Mouse (Mus musculus) hindbrain, embryonic 14.5 days (tissue): ENCODE results near the gene Nell1. TPM values are rescaled to one million over a fixed set of nuclear protein-coding genes. Genes with fewer than 3 reads are reported as not detected.

ENCODE experiments used
- ATAC-seq: fragments of 200-750 bp; cut with Nextera tagmentation; 2 replicates; pipeline ENCODE4 v1.8.0; 2017; ENCODE audit warnings: moderate number of reproducible peaks, mild to moderate bottlenecking, moderate TSS enrichment, moderate library complexity; ENCODE audit not compliant: low FRiP score
- DNase-seq: peaks from one replicate; pipeline ENCODE4 v3.0.0-alpha.2; 2015; ENCODE audit warnings: low spot score
- H3K27ac ChIP-seq: fragments of 300-500 bp; sonication (generic); 2 replicates; pipeline ENCODE4 v1.5.1; 2014; ENCODE audit warnings: mild to moderate bottlenecking, moderate library complexity
- H3K27me3 ChIP-seq: fragments of 300-500 bp; sonication (generic); 2 replicates; pipeline ENCODE4 v1.6.1; 2014; ENCODE audit warnings: mild to moderate bottlenecking, low read length, mixed read lengths; ENCODE audit not compliant: control insufficient read depth, insufficient read depth
- H3K36me3 ChIP-seq: fragments of 300-500 bp; sonication (generic); replicated peaks from 2 replicates; pipeline ENCODE4 v1.6.1; 2014; ENCODE audit not compliant: control insufficient read depth, insufficient read depth
- H3K4me1 ChIP-seq: fragments of 300-500 bp; sonication (generic); replicated peaks from 2 replicates; pipeline ENCODE4 v1.6.1; 2014; ENCODE audit warnings: antibody characterized with exemption, low read length, mixed read lengths; ENCODE audit not compliant: control insufficient read depth, insufficient read depth
- H3K4me2 ChIP-seq: fragments of 300-500 bp; sonication (generic); replicated peaks from 2 replicates; pipeline ENCODE4 v1.6.1; 2014; ENCODE audit warnings: mild to moderate bottlenecking, moderate library complexity
- H3K4me3 ChIP-seq: fragments of 300-500 bp; sonication (generic); replicated peaks from 2 replicates; pipeline ENCODE4 v1.5.1; 2014; ENCODE audit warnings: mild to moderate bottlenecking, low read length
- H3K9ac ChIP-seq: fragments of 300-500 bp; sonication (generic); 2 replicates; pipeline ENCODE4 v1.6.1; 2014
- H3K9me3 ChIP-seq: fragments of 300-500 bp; sonication (generic); 2 replicates; pipeline ENCODE4 v1.6.1; 2016; ENCODE audit warnings: low read length; ENCODE audit not compliant: control insufficient read depth
- WGBS: fragments of 180-500 bp; shearing (Covaris S2); extraction: QIAGEN DNeasy Blood & Tissue Kit; methylation state at CpG from one replicate; pipeline ENCODE4 v1.1.7; 2014; 5-methylcytosine and 5-hydroxymethylcytosine counted together
- polyA plus RNA-seq: library from polyadenylated mRNA; unstranded; fragments of >200 nt; fragmentation: Nextera tagmentation; extraction: Ambion mirVana; gene quantifications from 2 replicates; pipeline ENCODE4 v1.2.1, GENCODE M21; 2014

The Nell1 gene
- polyA plus RNA-seq, 1 experiment from 2014 or later: 36.0 TPM

DNA sequence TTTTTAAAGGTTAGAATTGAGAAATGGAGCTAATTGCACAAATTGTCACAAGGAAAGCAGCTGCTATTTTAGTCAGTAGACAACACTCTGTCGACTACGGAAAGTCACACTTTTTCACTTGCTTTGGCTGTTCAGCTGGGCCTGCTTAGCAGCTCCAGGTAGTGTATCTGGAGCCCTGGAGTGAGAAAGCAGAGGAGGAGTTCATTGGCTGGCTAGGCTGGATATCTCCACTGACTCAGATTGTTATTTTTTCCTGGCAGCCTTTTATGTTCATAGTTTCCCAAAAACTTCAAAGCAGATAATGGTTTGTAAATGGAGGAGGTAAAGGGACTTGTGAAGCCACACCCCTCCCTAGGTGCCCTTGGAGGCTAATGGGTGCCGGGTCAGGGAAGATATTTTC lies 163.0 kb downstream of the Nell1 start:
- H3K4me3 ChIP-seq: no peak overlapping the region
- H3K9ac ChIP-seq: no peak overlapping the region
- no peaks in the 10 kb centered on the region for H3K4me1 ChIP-seq
- ATAC-seq: no peak
- H3K4me2 ChIP-seq: no peak overlapping the region
- no peak for DNase-seq
- 95% methylated on average over 3 of the region's 3 CpGs for WGBS
- no peaks in the 10 kb centered on the region for H3K36me3 ChIP-seq
- no peaks in the 10 kb centered on the region for H3K27me3 ChIP-seq
- H3K9me3 ChIP-seq: no peaks in the 10 kb centered on the region
- no peak overlapping the region for H3K27ac ChIP-seq

DNA sequence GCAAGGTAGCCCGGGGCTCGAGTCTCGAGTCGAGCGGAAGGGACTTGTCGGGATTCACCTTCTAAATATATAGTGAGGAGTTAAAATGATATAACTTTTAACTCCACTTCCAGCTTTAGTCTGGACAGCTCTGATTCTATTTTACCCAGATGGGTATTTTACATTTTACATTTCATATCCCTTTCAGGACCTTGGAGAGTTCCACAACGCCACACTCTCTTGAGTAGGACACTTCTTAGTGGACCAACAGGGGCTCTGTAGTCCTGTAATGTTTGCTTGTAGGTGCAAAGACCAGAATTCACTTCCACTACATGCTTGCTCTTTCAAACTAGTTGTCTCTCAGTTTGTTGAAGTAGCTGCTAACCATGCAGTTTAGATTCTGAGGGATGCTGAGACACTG lies 174.7 kb downstream of the Nell1 start:
- DNase-seq: no peak
- ATAC-seq: no peak
- Histone ChIP-seq H3K4me1 (no peaks in the 10 kb centered on the region), H3K9ac (no peak overlapping the region), H3K9me3 (no peaks in the 10 kb centered on the region), H3K4me3 (no peak overlapping the region), H3K27me3 (no peaks in the 10 kb centered on the region), H3K27ac (no peak overlapping the region), H3K36me3 (no peaks in the 10 kb centered on the region), H3K4me2 (no peak overlapping the region)
- WGBS: 92% methylated on average over 7 of the region's 7 CpGs

DNA sequence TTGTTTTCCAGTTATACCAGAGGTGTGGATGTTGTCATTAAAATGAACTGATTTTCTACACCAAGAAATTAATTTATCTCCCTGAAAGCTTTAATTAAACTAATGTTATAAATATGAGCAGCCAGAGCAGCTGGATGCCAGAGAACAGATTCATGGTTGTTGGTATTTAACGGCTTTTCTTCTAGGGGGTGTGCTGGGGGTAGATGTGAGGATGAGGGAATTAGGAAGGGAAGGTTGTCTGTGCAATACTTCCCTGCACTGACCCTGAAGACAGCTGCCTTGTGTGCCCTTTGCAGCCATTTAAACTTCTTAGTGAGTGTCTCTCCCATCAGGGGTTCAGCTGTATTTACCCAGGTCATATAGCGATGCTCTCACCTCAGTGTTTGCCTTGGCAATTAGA lies 176.2 kb downstream of the Nell1 start:
- Histone ChIP-seq H3K9me3 (no peaks in the 10 kb centered on the region), H3K27me3 (no peaks in the 10 kb centered on the region), H3K36me3 (no peaks in the 10 kb centered on the region), H3K9ac (no peak overlapping the region), H3K4me1 (no peaks in the 10 kb centered on the region), H3K4me3 (no peak overlapping the region), H3K4me2 (no peak overlapping the region), H3K27ac (no peak overlapping the region)
- 58% methylated on average over 2 of the region's 2 CpGs for WGBS
- ATAC-seq (no peak), DNase-seq (no peak)

DNA sequence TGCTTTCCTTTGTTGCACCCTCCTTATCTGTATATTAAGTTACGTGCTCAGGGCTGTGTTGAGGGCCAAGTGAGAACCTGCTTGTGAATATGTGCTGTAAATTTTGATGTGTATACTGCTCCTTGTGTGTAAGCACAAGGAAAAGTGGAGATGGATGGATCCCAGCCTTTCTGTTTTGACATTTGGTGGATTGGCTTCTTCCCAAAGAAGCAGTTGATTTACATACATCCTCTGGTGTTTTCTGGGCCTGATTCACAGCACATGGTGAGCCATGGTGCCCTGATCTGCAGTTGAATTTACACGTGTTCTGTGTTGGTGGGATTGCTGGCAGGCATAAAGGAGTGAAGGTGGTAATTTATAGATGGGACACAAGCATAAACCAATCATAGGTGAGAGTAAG lies 179.0 kb downstream of the Nell1 start:
- Histone ChIP-seq H3K36me3 (no peaks in the 10 kb centered on the region), H3K27ac (no peak overlapping the region), H3K27me3 (no peaks in the 10 kb centered on the region), H3K9me3 (no peaks in the 10 kb centered on the region), H3K4me2 (no peak overlapping the region), H3K4me1 (no peaks in the 10 kb centered on the region), H3K9ac (no peak overlapping the region), H3K4me3 (no peak overlapping the region)
- ATAC-seq (no peak), DNase-seq (no peak)
- 73% methylated on average over 2 of the region's 2 CpGs for WGBS

DNA sequence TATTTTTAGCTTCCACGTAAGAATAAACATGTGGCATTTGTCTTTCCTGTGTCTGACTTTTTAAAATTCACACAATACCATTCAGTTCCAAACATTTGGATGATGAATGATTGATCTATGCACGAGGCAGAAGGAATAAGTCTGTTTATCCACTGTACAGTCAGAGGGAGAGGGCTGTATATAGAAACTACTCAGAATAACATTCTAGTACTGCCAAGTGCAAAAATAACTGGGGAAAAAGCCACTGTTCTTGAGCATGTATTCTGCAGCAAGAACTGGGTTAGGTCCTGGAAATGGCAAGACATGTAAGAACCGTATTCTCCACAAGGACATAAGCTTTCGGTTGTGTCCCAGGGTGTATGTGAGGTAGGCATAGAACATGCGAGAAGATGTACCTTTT lies 187.9 kb downstream of the Nell1 start:
- Histone ChIP-seq H3K27ac (no peak overlapping the region), H3K9ac (no peak overlapping the region), H3K36me3 (no peaks in the 10 kb centered on the region), H3K4me2 (no peak overlapping the region), H3K4me1 (no peaks in the 10 kb centered on the region), H3K4me3 (no peak overlapping the region), H3K9me3 (no peaks in the 10 kb centered on the region), H3K27me3 (no peaks in the 10 kb centered on the region)
- 89% methylated on average over 5 of the region's 5 CpGs for WGBS
- ATAC-seq: no peak
- DNase-seq: no peak

DNA sequence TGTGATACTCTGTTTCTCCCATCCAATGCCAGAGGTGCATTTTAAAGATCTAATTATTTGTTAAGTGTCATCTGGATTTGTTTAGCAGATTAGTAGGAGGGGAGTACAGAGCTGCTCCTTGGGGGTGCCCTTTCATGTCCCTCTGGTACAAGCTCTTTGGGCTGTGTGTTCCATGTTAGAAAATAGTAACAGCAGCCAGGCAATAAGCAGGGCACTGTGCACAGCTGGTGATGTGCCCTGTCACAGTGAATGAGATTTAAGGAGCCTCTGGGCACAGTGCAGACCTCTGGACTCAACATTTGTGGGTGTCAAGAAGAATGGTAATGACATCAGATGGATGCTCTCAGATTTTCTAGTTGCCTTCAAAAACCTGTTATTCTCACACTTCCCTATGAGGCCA lies 194.1 kb downstream of the Nell1 start:
- Histone ChIP-seq H3K36me3 (no peaks in the 10 kb centered on the region), H3K9me3 (no peaks in the 10 kb centered on the region), H3K4me1 (no peaks in the 10 kb centered on the region), H3K4me2 (no peak overlapping the region), H3K27me3 (no peaks in the 10 kb centered on the region), H3K4me3 (no peak overlapping the region), H3K9ac (no peak overlapping the region), H3K27ac (no peak overlapping the region)
- ATAC-seq: no peak
- no peak for DNase-seq

DNA sequence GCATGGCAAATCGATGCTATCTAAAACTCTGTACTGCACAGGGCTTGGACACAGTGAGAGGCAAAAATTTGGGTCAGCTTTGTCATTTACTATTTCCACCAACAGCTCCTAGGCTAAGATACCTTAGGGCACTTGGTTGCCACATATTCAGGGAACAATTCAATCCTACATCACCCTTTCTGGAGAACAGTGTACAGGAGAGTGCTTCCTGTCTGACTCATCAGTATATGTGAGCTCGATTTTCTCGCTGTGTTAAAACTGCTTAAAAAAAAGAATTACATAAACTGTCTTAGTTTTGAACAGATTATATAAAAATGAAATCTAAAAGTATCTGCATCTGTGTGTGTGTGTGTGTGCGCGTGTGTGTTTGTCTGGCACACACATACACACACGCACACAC lies 211.6 kb downstream of the Nell1 start:
- no peak for ATAC-seq

DNA sequence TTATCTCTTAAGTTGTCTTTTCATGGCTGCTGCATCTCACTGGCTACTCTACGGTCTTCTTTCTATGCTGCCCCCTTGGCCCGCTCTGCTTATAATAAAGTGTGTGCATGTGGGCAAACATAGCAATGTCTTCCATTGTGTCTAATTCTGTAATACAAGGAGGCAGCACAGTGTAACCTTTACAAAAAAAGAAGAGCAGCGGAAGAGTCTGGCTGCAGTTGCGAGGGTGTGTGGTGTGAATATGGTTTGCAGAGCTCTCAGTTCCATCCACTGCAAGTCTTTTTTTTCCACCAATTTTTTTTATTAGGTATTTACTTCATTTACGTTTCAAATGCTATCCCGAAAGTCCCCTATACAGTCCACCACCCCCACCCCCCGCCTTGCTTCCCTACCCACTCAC lies 219.3 kb downstream of the Nell1 start:
- Histone ChIP-seq H3K9ac (no peak overlapping the region), H3K4me1 (no peaks in the 10 kb centered on the region), H3K27ac (no peak overlapping the region), H3K36me3 (no peaks in the 10 kb centered on the region), H3K4me2 (no peak overlapping the region), H3K4me3 (no peak overlapping the region), H3K27me3 (no peaks in the 10 kb centered on the region), H3K9me3 (no peaks in the 10 kb centered on the region)
- DNase-seq: no peak
- ATAC-seq: no peak
- WGBS: 92% methylated on average over 7 of the region's 7 CpGs

More for the DNA sequence above, 211.6 kb downstream of the Nell1 start:
- Histone ChIP-seq H3K9ac (no peak overlapping the region), H3K4me1 (no peaks in the 10 kb centered on the region), H3K9me3 (no peaks in the 10 kb centered on the region), H3K4me3 (no peak overlapping the region), H3K4me2 (no peak overlapping the region), H3K36me3 (no peaks in the 10 kb centered on the region), H3K27ac (no peak overlapping the region), H3K27me3 (no peaks in the 10 kb centered on the region)
- DNase-seq: no peak
- 88% methylated on average over 6 of the region's 6 CpGs for WGBS

DNA sequence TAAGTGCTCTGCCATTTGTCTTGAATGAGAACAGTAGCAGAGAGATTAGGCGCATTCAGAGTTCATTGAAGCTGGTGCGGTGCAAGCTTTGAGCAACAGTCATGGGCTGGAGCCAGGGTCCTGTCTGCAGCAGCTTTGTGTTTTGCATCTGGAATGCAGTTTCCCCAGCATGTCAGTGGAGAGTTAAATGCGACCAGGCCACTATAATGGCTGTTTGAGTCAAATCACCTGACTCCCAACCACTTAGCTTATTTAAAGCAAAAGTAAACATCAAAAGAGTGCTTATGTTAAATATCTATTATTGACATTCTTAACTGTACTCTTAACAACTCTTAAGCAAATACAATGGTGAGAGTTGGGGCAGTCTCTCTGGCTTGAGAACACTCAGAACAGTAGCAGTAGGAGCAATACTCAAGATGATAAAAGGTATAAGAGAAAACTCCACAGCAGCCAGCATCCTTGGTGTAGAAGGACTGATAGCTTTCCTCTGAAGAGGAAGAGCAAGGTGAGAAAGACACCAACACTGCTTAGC lies 220.5 kb downstream of the Nell1 start:
- WGBS: 69% methylated on average over 3 of the region's 3 CpGs

DNA sequence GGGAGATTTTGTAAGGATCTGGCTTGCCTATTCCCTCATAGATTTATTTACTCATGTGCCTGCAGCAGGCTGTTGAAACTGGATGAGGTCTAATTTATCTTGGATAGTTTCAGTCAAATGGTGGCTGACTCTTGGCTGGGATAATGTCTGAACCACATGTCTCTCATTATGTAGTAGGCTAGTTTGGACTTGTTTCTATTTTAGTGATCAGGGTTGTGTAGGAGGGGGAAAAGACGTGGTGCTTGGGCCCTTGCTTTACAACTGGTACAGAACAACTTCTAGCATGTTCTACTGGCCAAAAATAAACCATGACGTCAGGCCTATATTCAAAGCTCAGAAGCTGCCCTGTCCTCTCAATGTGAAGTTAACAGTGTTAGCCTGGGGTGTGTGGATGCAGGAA lies 230.6 kb downstream of the Nell1 start:
- H3K4me2 ChIP-seq: no peak overlapping the region
- H3K4me1 ChIP-seq: no peaks in the 10 kb centered on the region
- H3K9ac ChIP-seq: no peak overlapping the region
- no peaks in the 10 kb centered on the region for H3K9me3 ChIP-seq
- H3K4me3 ChIP-seq: no peak overlapping the region
- no peak for DNase-seq
- no peaks in the 10 kb centered on the region for H3K36me3 ChIP-seq
- ATAC-seq: no peak
- H3K27ac ChIP-seq: no peak overlapping the region
- 73% methylated on average over 2 of the region's 2 CpGs for WGBS
- no peaks in the 10 kb centered on the region for H3K27me3 ChIP-seq

More for the DNA sequence above, 220.5 kb downstream of the Nell1 start:
- no peak for DNase-seq
- no peak overlapping the region for H3K27ac ChIP-seq
- no peaks in the 10 kb centered on the region for H3K27me3 ChIP-seq
- no peaks in the 10 kb centered on the region for H3K4me1 ChIP-seq
- no peaks in the 10 kb centered on the region for H3K9me3 ChIP-seq
- no peak overlapping the region for H3K4me2 ChIP-seq
- ATAC-seq: no peak
- no peaks in the 10 kb centered on the region for H3K36me3 ChIP-seq
- no peak overlapping the region for H3K4me3 ChIP-seq
- no peak overlapping the region for H3K9ac ChIP-seq
